Mouse (Mus musculus): ENCODE measurements around the gene Morn5. TPM values are rescaled to one million over a fixed set of nuclear protein-coding genes. Genes with fewer than 3 reads are reported as not detected.

The Morn5 gene
- polyA plus RNA-seq, 1 experiment from 2014 or later, result not detected

DNA sequence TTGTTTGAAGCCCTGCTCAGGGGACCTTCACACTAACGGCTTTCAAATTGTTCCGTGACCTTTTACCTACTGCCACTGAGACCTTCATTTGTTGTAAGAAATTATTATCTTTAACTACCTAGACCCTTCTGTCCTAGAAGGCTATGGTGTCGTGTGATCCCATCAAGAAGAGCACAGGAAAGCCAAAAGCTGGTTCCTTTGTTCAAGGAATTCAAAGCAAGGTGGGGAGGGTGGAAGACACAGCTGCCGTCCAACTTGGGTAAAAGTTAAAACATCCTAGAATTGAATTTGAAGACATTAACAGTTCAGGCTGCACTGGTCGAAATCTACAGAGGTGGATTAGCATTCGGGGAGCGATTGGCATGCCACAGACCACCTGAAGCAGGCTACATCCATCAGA is 15.3 kb upstream of the Morn5 start:
- 59% methylated on average over 7 of the region's 7 CpGs for WGBS

DNA sequence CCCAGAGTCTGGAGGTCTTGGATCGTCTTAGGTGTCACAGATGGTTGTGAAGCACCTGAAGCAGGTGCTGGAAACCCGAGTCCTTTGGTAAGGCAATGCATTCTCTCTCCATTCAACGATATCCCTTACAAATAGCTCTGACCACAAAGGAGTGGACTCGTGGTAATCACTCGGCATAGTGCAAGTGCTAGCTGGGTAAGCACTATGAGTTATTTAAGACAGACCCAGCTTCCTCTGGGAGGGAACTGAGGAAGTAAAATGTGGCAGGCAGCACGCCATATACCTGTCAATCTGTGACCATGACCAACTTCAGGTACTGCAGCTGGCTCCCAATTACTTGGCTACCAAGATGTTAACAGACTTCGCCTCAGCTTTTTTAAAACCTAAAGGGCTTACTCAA is 14.4 kb upstream of the Morn5 start:
- H3K9ac ChIP-seq, result no peak overlapping the region
- H3K4me1 ChIP-seq, result no peaks in the 10 kb centered on the region
- H3K27me3 ChIP-seq, result no peaks in the 10 kb centered on the region
- no peak overlapping the region for H3K4me2 ChIP-seq
- H3K27ac ChIP-seq, result no peak overlapping the region
- H3K9me3 ChIP-seq, result no peaks in the 10 kb centered on the region
- H3K36me3 ChIP-seq, result peaks cover 47% of the 10 kb centered on the region
- 78% methylated on average over 7 of the region's 7 CpGs for WGBS
- no peak for ATAC-seq (ENCODE audit: insufficient number of reproducible peaks, insufficient read depth, low FRiP score, low TSS enrichment, low read depth)
- no peak overlapping the region for H3K4me3 ChIP-seq

More for the DNA sequence above, 15.3 kb upstream of the Morn5 start:
- H3K4me3 ChIP-seq, result no peak overlapping the region
- no peak overlapping the region for H3K27ac ChIP-seq
- ATAC-seq (ENCODE audit: insufficient number of reproducible peaks, insufficient read depth, low FRiP score, low TSS enrichment, low read depth), result no peak
- H3K36me3 ChIP-seq, result peaks cover 38% of the 10 kb centered on the region
- no peaks in the 10 kb centered on the region for H3K27me3 ChIP-seq
- H3K9me3 ChIP-seq, result no peaks in the 10 kb centered on the region
- H3K9ac ChIP-seq, result no peak overlapping the region
- H3K4me1 ChIP-seq, result no peaks in the 10 kb centered on the region
- no peak overlapping the region for H3K4me2 ChIP-seq

DNA sequence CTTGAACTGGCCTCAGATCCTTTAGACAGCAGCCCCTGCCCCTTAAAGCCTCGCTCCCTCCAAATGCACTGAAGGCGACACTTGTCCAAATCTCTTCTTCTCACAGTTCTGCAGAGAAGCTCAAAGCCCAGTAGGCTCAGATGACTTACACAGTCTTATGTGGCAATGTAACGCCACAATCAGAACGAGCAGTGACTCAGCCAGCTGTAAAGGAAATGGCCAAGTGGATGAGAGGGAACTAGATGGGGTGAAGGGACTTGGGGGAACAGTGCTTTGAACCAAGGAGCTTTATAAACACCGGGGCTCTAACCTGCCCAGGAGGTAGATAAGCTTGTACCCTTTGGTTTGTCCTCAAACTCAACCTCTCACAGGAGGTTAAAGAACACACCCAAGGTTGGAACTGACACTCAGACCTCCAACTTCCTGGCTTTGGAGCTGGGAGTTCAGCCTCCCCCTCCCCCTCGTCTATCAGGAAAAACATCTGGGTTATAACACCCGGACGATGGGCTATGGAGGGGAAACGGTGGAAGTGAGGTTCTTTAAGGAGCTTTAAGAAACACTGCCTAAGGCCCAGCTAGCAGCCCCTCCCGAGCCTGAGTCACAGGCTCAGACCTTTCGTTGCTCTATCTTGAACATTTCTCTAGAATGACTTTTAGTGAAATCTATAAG is 13.7 kb upstream of the Morn5 start:
- Histone ChIP-seq H3K9me3 (no peaks in the 10 kb centered on the region), H3K36me3 (peaks cover 48% of the 10 kb centered on the region), H3K27me3 (no peaks in the 10 kb centered on the region), H3K4me1 (no peaks in the 10 kb centered on the region), H3K4me3 (no peak overlapping the region), H3K9ac (no peak overlapping the region), H3K4me2 (no peak overlapping the region), H3K27ac (no peak overlapping the region)
- WGBS, result 74% methylated on average over 11 of the region's 11 CpGs
- no peak for ATAC-seq (ENCODE audit: insufficient number of reproducible peaks, insufficient read depth, low FRiP score, low TSS enrichment, low read depth)

DNA sequence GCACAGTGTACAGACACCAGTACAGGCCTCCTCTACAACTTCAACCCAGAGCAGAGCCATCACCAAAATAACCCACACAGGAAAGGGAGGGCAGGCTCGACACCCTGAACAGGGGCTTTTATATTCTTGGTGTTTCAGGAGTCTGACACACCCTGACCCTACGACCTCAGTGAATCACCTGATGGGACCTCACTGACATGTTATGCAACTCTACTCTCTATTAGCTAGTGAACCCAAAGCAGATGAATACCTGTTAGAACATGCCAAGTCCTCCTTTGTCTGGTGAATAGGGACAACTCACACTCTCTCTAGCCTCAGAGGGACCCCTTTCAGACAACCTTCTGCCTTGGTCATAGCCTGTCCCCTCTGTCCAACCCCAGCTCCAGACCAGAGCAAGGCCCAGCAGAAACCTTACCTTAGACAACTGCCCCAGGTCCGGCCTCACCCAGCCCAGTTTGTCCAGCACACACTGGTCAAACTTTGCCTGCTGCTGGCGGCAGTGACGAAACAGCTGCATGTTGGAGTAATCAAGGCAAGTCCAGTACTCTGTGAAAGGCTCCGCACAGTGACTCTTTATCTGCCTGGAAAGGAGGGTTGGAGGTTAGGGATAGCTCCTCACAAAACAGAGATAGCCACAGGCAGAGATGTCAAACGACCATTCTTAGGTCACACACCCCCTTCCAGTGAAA is 9.8 kb upstream of the Morn5 start:
- no peak for ATAC-seq (ENCODE audit: insufficient number of reproducible peaks, insufficient read depth, low FRiP score, low TSS enrichment, low read depth)
- Histone ChIP-seq H3K27me3 (no peaks in the 10 kb centered on the region), H3K9ac (no peak overlapping the region), H3K4me2 (no peak overlapping the region), H3K36me3 (peaks cover 63% of the 10 kb centered on the region), H3K4me3 (no peak overlapping the region), H3K9me3 (no peaks in the 10 kb centered on the region), H3K4me1 (no peaks in the 10 kb centered on the region), H3K27ac (no peak overlapping the region)
- 69% methylated on average over 7 of the region's 7 CpGs for WGBS

DNA sequence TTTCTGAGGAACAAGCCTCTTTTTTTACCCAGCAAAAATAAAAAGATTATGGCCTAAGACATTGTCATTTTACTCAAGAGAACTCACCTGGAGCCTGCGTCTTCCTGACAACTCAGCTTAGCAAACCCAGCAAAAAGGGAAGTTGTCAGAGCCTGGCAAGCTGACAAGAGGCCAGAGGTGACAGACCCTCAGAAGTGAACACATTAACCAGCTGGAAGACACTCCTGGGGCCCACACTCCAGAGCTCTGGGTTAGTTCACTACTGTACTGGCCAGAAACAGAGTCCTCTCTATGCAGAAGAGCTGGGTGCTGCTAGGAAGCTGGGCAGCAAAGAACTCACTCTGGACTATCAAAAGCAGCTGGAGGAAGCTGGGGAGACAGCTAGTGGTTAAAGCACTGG is 8.4 kb upstream of the Morn5 start:
- H3K4me3 ChIP-seq, result no peak overlapping the region
- 0 out of 2 replicates have a peak overlapping the region, but pooled peaks have one; percentile 21 for H3K9ac ChIP-seq
- H3K4me1 ChIP-seq, result no peaks in the 10 kb centered on the region
- H3K27ac ChIP-seq, result no peak overlapping the region
- WGBS, result 90% methylated on average over 1 of the region's 1 CpGs
- H3K9me3 ChIP-seq, result no peaks in the 10 kb centered on the region
- H3K27me3 ChIP-seq, result no peaks in the 10 kb centered on the region
- ATAC-seq (ENCODE audit: insufficient number of reproducible peaks, insufficient read depth, low FRiP score, low TSS enrichment, low read depth), result no peak
- H3K4me2 ChIP-seq, result no peak overlapping the region
- peaks cover 60% of the 10 kb centered on the region for H3K36me3 ChIP-seq

DNA sequence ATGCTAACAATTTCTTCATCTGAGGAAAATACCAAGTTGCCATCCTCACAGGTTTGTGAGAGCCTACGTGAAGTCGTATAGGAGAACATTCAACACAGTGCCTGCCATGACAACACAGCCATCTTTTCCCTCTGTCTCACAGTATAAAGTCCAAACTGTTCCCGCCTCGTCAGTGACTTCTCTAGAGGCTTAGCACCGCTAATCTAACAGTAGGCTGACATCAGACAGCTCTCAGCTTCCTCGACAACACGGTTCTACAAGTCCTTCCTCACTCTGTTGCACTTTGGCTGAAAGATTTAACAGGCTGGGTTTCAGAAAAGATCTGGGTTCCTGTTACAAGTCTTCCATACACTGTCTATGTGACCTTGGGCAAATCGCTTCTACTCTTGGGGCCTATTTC is 1.1 kb upstream of the Morn5 start:
- no peak overlapping the region for H3K27ac ChIP-seq
- H3K27me3 ChIP-seq, result no peaks in the 10 kb centered on the region
- 70% methylated on average over 8 of the region's 8 CpGs for WGBS
- no peaks in the 10 kb centered on the region for H3K9me3 ChIP-seq
- H3K36me3 ChIP-seq, result peaks cover 27% of the 10 kb centered on the region
- peak overlapping the region; percentile 77 for H3K4me2 ChIP-seq
- H3K9ac ChIP-seq, result peak overlapping the region; percentile 92
- H3K4me3 ChIP-seq, result peak overlapping the region; percentile 89
- peaks cover 22% of the 10 kb centered on the region for H3K4me1 ChIP-seq
- no peak for ATAC-seq (ENCODE audit: insufficient number of reproducible peaks, insufficient read depth, low FRiP score, low TSS enrichment, low read depth)

DNA sequence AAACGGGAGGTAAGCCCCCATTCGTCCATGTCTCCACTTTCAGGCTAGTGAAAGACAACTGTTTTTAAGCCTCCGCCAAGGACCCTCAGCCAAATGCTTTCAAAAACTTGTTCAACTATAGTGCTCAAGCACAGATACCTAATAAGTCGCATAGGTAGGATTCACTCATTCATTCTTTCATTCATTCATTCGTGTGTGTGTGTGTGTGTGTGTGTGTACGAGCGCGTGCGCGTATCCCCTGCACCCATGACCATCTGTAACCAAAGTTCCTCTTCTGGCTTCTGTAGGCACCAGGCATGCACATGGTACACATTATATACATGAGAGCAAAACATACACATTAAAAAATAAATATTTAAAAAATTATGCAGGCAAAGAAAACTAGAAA is 303 bp downstream of the Morn5 start:
- no peaks in the 10 kb centered on the region for H3K9me3 ChIP-seq
- H3K27me3 ChIP-seq, result no peaks in the 10 kb centered on the region
- ATAC-seq (ENCODE audit: insufficient number of reproducible peaks, insufficient read depth, low FRiP score, low TSS enrichment, low read depth), result peak; percentile 5; the same call in 1 of the 2 replicates
- no peak overlapping the region for H3K27ac ChIP-seq
- no peak overlapping the region for H3K9ac ChIP-seq
- WGBS, result 33% methylated on average over 10 of the region's 10 CpGs
- peaks cover 24% of the 10 kb centered on the region for H3K4me1 ChIP-seq
- H3K4me3 ChIP-seq, result peak overlapping the region; percentile 89
- H3K4me2 ChIP-seq, result peak overlapping the region; percentile 77
- peaks cover 13% of the 10 kb centered on the region; the same call in 1 of the 2 replicates for H3K36me3 ChIP-seq

DNA sequence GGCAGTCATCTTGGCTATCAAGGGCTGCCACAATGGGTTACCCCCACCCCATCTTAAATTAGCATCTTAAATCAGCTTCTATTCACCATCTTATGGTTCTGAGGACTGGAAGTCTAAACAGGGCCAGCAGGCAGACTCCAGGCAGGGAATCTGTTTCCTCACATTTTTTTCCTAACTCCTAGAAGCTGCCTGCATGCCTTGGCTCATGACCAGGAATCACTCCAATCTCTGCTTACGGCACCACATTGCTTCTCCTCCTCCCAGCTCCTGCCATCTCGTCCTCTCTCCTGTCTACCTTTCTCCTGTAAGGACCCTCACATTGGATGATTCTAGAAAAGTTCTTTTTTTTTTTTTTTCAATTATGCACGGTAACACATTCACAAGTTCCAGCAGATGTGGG is 4.0 kb downstream of the Morn5 start:
- H3K27me3 ChIP-seq, result no peaks in the 10 kb centered on the region
- no peaks in the 10 kb centered on the region for H3K9me3 ChIP-seq
- no peak for ATAC-seq (ENCODE audit: insufficient number of reproducible peaks, insufficient read depth, low FRiP score, low TSS enrichment, low read depth)
- H3K4me1 ChIP-seq, result peaks cover 27% of the 10 kb centered on the region
- no peak overlapping the region for H3K4me2 ChIP-seq
- no peaks in the 10 kb centered on the region for H3K36me3 ChIP-seq
- no peak overlapping the region for H3K9ac ChIP-seq
- WGBS, result 55% methylated on average over 3 of the region's 3 CpGs
- no peak overlapping the region for H3K4me3 ChIP-seq
- no peak overlapping the region for H3K27ac ChIP-seq

DNA sequence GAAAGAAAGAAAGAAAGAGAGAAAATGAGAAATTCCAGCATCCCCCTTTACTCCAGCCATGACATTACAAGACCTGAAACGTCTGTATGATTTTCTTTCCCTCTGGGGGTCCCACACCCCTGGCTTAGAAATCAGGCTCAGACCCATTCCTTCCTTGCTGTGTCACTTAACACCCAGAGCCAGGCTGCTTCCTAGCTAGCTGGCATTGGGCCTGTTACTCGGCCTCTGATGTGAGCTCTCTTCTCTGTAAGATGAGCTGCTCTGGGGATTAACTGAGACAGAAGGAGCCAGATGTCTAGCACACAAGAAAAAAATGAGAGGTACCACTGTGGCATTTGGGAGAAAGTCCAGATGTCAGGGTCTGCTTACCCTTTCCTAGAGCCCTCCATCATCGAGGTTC is 7.0 kb downstream of the Morn5 start:
- Histone ChIP-seq H3K36me3 (no peaks in the 10 kb centered on the region), H3K4me2 (no peak overlapping the region), H3K4me3 (no peak overlapping the region), H3K9me3 (no peaks in the 10 kb centered on the region), H3K4me1 (peaks cover 21% of the 10 kb centered on the region), H3K9ac (no peak overlapping the region), H3K27me3 (no peaks in the 10 kb centered on the region), H3K27ac (0 out of 2 replicates have a peak overlapping the region, but pooled peaks have one; percentile 0)
- 9% methylated on average over 3 of the region's 3 CpGs for WGBS
- ATAC-seq (ENCODE audit: insufficient number of reproducible peaks, insufficient read depth, low FRiP score, low TSS enrichment, low read depth), result 0 out of 2 replicates have a peak, but pooled peaks have one; percentile 66

DNA sequence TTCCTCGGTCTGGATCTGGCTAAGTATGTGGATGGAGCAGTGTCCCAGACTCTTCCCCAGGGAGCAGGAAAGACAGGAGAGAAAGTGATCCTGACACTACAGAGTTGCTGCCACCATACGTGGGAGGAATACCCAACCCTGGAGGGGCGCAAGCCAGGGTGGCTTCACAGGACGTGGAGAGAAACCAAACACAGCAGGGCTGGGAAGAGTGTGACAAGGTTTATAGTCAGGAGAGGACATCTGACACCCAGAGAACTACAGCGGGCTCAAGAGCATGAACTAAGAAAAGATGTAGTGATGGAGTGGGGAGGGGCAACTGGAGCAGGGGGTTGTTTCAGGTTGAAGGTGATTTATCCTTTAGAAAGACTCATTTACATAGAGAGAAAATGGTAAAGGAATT is 12.2 kb downstream of the Morn5 start:
- H3K9ac ChIP-seq, result no peak overlapping the region

DNA sequence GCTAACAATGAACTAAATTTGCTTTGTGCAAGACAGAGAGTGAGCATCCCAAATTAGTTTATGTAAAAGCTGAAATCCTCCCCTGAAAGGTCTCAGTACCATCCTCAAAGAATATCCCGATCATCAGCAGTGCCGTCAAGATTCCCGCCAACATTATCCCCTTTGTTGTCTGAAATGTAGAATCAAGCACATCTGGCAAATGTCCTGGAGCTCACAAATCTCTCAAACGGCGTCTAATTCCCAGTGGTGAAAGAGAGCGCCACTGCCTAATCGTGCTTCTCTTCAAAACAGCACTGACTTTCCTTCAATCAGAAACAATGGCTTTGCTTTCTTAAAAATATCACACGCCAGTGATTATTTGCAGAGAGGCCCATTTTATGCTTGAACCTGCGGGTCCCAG is 17.9 kb downstream of the Morn5 start:
- H3K4me3 ChIP-seq, result no peak overlapping the region
- WGBS, result 35% methylated on average over 9 of the region's 9 CpGs
- no peak overlapping the region for H3K9ac ChIP-seq
- H3K4me1 ChIP-seq, result no peaks in the 10 kb centered on the region
- H3K27me3 ChIP-seq, result no peaks in the 10 kb centered on the region
- ATAC-seq (ENCODE audit: insufficient number of reproducible peaks, insufficient read depth, low FRiP score, low TSS enrichment, low read depth), result no peak
- no peaks in the 10 kb centered on the region for H3K36me3 ChIP-seq
- H3K4me2 ChIP-seq, result no peak overlapping the region
- H3K9me3 ChIP-seq, result peaks cover 5% of the 10 kb centered on the region; the same call in 1 of the 2 replicates
- H3K27ac ChIP-seq, result no peak overlapping the region

More for the DNA sequence above, 12.2 kb downstream of the Morn5 start:
- ATAC-seq (ENCODE audit: insufficient number of reproducible peaks, insufficient read depth, low FRiP score, low TSS enrichment, low read depth), result no peak
- Histone ChIP-seq H3K36me3 (no peaks in the 10 kb centered on the region), H3K4me2 (no peak overlapping the region), H3K4me3 (no peak overlapping the region), H3K9me3 (peaks cover 5% of the 10 kb centered on the region; the same call in 1 of the 2 replicates), H3K27me3 (no peaks in the 10 kb centered on the region), H3K4me1 (peaks cover 2% of the 10 kb centered on the region), H3K27ac (no peak overlapping the region)
- WGBS, result 64% methylated on average over 5 of the region's 5 CpGs

All from embryonic facial prominence, embryonic 13.5 days (tissue).